Mouse (Mus musculus) G1E-ER4 (cell line): Measurements from ENCODE around the gene Ctsk. TPM values are rescaled to one million over a fixed set of nuclear protein-coding genes. Genes with fewer than 3 reads are reported as not detected.

Source experiments
- GATA1 ChIP-seq: IDR thresholded peaks from one replicate; pipeline ENCODE4 v1.8.0; 2012; ENCODE audit warnings: low read length, inconsistent platforms
- polyA plus RNA-seq: library from polyadenylated mRNA; stranded (reverse); fragments of >175 nt; gene quantifications from 2 replicates; pipeline ENCODE4 v1.2.3, GENCODE M21; 2012

Gene Ctsk
- polyA plus RNA-seq, 1 experiment, result not detected

DNA sequence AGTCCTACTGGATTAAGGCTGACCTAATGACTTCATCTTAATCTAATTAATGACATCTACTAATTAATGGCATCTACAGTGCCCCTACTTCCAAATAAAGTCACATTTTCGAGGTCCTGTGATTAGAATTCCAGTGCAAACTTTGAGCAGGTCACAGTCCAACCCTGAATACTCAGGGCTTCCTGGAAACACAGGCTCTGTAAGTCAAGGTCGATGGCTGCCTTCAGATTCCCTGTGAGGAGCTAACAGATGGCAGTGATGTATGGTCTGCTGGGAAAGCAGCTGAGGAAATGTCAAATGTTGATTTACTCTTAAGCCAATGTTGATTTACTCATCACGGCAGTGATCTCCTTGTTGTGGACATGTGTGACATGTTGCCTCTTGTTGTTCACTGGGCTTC is 54.9 kb downstream of the Ctsk start:
- TF ChIP-seq GATA1, result no peak

Other genes with a start within 250 kb of the Ctsk start
- gene Bnipl, start 248.1 kb upstream of the Ctsk start, polyA plus RNA-seq, result not detected in 2 replicates
- 82.1 and 111 TPM in 2 replicates for gene Mindy1, start 217.9 kb upstream of the Ctsk start, polyA plus RNA-seq
- gene Prune1, start 217.2 kb upstream of the Ctsk start, polyA plus RNA-seq, result 2.4 and 3.3 TPM in 2 replicates
- 0.97 and 1.0 TPM in 2 replicates for gene Anxa9, start 192.1 kb upstream of the Ctsk start, polyA plus RNA-seq
- 461 and 746 TPM in 2 replicates for gene Cers2, start 184.5 kb upstream of the Ctsk start, polyA plus RNA-seq
- 54.7 and 74.2 TPM in 2 replicates for gene Setdb1, start 142.1 kb upstream of the Ctsk start, polyA plus RNA-seq
- not detected in 2 replicates for gene 4930558C23Rik, start 96.4 kb upstream of the Ctsk start, polyA plus RNA-seq
- 49.7 and 51.0 TPM in 2 replicates for gene Arnt, start 64.9 kb upstream of the Ctsk start, polyA plus RNA-seq
- gene Ctss, start 27.5 kb downstream of the Ctsk start, polyA plus RNA-seq, result not detected in 2 replicates
- gene Hormad1, start 60.4 kb downstream of the Ctsk start, polyA plus RNA-seq, result not detected in 2 replicates
- 1.8 and 2.5 TPM in 2 replicates for gene Golph3l, start 89.7 kb downstream of the Ctsk start, polyA plus RNA-seq
- 26.3 and 26.9 TPM in 2 replicates for gene Ensa, start 125.7 kb downstream of the Ctsk start, polyA plus RNA-seq
- 336 and 436 TPM in 2 replicates for gene Mcl1, start 159.5 kb downstream of the Ctsk start, polyA plus RNA-seq
- not detected in 2 replicates for gene Adamtsl4, start 188.7 kb downstream of the Ctsk start, polyA plus RNA-seq
- 13.3 and 13.4 TPM in 2 replicates for gene Ecm1, start 240.3 kb downstream of the Ctsk start, polyA plus RNA-seq